Mouse (Mus musculus): ENCODE measurements around the gene Rpl26.
"Not testable (repeated sequence)": the region's sequence is repeated elsewhere in the genome, so short reads cannot be mapped to it uniquely, and the experiment has no call there.

Rpl26 gene

GRCm38 (mm10) chr11:68929947-68930346 lies 28.6 kb downstream of the Rpl26 start:
- POLR2A ChIA-PET: interaction anchor here in 2 of 4 experiments (0.6 to 14.1 kb wide), 10 partner anchors 10 to 112 kb away, joined by 3 to 126 read pairs (median 3); no protein-coding TSS in a partner anchor

GRCm38 (mm10) chr11:68933885-68934507 lies 32.6 kb downstream of the Rpl26 start:
- ChIA-PET CTCF (interaction anchor here in 1 of 4 experiments (1.1 kb wide), 1 partner anchor 36 kb away, joined by 3 read pairs; no protein-coding TSS in a partner anchor), POLR2A (interaction anchor here in 3 of 4 experiments (0.7 to 1.7 kb wide), 9 partner anchors 8 to 33 kb away, joined by 3 to 8 read pairs (median 5); partner anchors contain the start of gene Slc25a35 (in 1 of the 3))

More at GRCm38 (mm10) chr11:68929947-68930346, 28.6 kb downstream of the Rpl26 start:
- CTCF ChIA-PET: interaction anchor here in 1 of 4 experiments (0.5 kb wide), 1 partner anchor 632 kb away, joined by 5 read pairs; no protein-coding TSS in a partner anchor

- CTCF ChIA-PET: not testable (repeated sequence)
- POLR2A ChIA-PET: interaction anchor here in 2 of 4 experiments (0.7 to 10.3 kb wide), 5 partner anchors 12 to 69 kb away, joined by 3 to 103 read pairs (median 21); no protein-coding TSS in a partner anchor
Measured at GRCm38 (mm10) chr11:68936951-68937350, 35.6 kb downstream of the Rpl26 start.

GRCm38 (mm10) chr11:68939451-68940304 lies 38.3 kb downstream of the Rpl26 start:
- POLR2A ChIA-PET: interaction anchor here (0.5 to 10.3 kb wide), 72 partner anchors 7 to 614 kb away, joined by 3 to 103 read pairs (median 4); partner anchors contain the start of genes Odf4 (in 3 of the 4), Arhgef15 (in 2 of the 4), Slc25a35 (in 2 of the 4) and Borcs6 (in 1 of the 4)
- CTCF ChIA-PET: interaction anchor here (0.9 to 2.5 kb wide), 11 partner anchors 11 to 373 kb away, joined by 3 to 13 read pairs (median 3); partner anchors contain the start of gene Slc25a35 (in 1 of the 4)

GRCm38 (mm10) chr11:68940516-68940915 lies 39.1 kb downstream of the Rpl26 start:
- CTCF ChIA-PET: interaction anchor here (0.5 to 2.5 kb wide), 7 partner anchors 17 to 42 kb away, joined by 3 to 13 read pairs (median 4); partner anchors contain the start of genes Arhgef15 (in 1 of the 4) and Slc25a35 (in 1 of the 4)

GRCm38 (mm10) chr11:68942731-68943130 lies 41.3 kb downstream of the Rpl26 start:
- ChIA-PET POLR2A (interaction anchor here in 3 of 4 experiments (0.6 to 10.3 kb wide), 11 partner anchors 12 to 131 kb away, joined by 3 to 103 read pairs (median 5); partner anchors contain the start of genes Arhgef15 (in 1 of the 3) and Odf4 (in 1 of the 3)), CTCF (no interaction called here)

More at GRCm38 (mm10) chr11:68940516-68940915, 39.1 kb downstream of the Rpl26 start:
- POLR2A ChIA-PET: interaction anchor here (0.5 to 10.3 kb wide), 54 partner anchors 9 to 614 kb away, joined by 3 to 103 read pairs (median 5); partner anchors contain the start of genes Arhgef15 (in 2 of the 4), Slc25a35 (in 2 of the 4), Kcnab3 (in 1 of the 4) and Myh10 (in 1 of the 4)

GRCm38 (mm10) chr11:68945245-68945644 lies 43.9 kb downstream of the Rpl26 start:
- POLR2A ChIA-PET: interaction anchor here in 3 of 4 experiments (0.5 to 10.3 kb wide), 5 partner anchors 10 to 107 kb away, joined by 3 to 103 read pairs (median 3); partner anchors contain the start of gene Slc25a35 (in 1 of the 3)
- CTCF ChIA-PET: interaction anchor here in 1 of 4 experiments (0.8 kb wide), 1 partner anchor 22 kb away, joined by 3 read pairs; no protein-coding TSS in a partner anchor

GRCm38 (mm10) chr11:68946001-68946400 lies 44.6 kb downstream of the Rpl26 start:
- ChIA-PET CTCF (interaction anchor here in 1 of 4 experiments (0.8 kb wide), 1 partner anchor 21 kb away, joined by 3 read pairs; no protein-coding TSS in a partner anchor), POLR2A (interaction anchor here in 2 of 4 experiments (0.7 to 10.3 kb wide), 3 partner anchors 9 to 43 kb away, joined by 3 to 103 read pairs (median 3); no protein-coding TSS in a partner anchor)

GRCm38 (mm10) chr11:68946806-68947440 lies 45.5 kb downstream of the Rpl26 start:
- CTCF ChIA-PET: interaction anchor here in 2 of 4 experiments (0.5 to 0.6 kb wide), 2 partner anchors 49 to 443 kb away, joined by 3 read pairs; no protein-coding TSS in a partner anchor
- POLR2A ChIA-PET: interaction anchor here in 3 of 4 experiments (0.7 to 4.8 kb wide), 9 partner anchors 7 to 95 kb away, joined by 3 to 35 read pairs (median 4); partner anchors contain the start of gene Arhgef15 (in 1 of the 3)

GRCm38 (mm10) chr11:68947542-68947993 lies 46.2 kb downstream of the Rpl26 start:
- CTCF ChIA-PET: interaction anchor here in 1 of 4 experiments (0.5 kb wide), 1 partner anchor 444 kb away, joined by 3 read pairs; no protein-coding TSS in a partner anchor
- POLR2A ChIA-PET: interaction anchor here in 3 of 4 experiments (0.6 to 4.8 kb wide), 9 partner anchors 7 to 149 kb away, joined by 3 to 35 read pairs (median 5); partner anchors contain the start of gene Arhgef15 (in 1 of the 3)

GRCm38 (mm10) chr11:68953903-68954302 lies 52.5 kb downstream of the Rpl26 start:
- ChIA-PET CTCF (interaction anchor here in 1 of 4 experiments (0.9 kb wide), 1 partner anchor 79 kb away, joined by 3 read pairs; no protein-coding TSS in a partner anchor), POLR2A (interaction anchor here in 3 of 4 experiments (0.6 to 5.9 kb wide), 17 partner anchors 9 to 132 kb away, joined by 3 to 46 read pairs (median 4); partner anchors contain the start of gene Slc25a35 (in 1 of the 3))

GRCm38 (mm10) chr11:68954408-68954807 lies 53.0 kb downstream of the Rpl26 start:
- POLR2A ChIA-PET: interaction anchor here in 3 of 4 experiments (0.6 to 5.9 kb wide), 20 partner anchors 7 to 133 kb away, joined by 3 to 46 read pairs (median 4); partner anchors contain the start of gene Slc25a35 (in 2 of the 3)
- CTCF ChIA-PET: interaction anchor here in 2 of 4 experiments (0.5 to 0.9 kb wide), 3 partner anchors 47 to 1046 kb away, joined by 3 to 5 read pairs (median 3); partner anchors contain the start of gene Dvl2 (in 1 of the 2)

- POLR2A ChIA-PET: interaction anchor here in 3 of 4 experiments (0.6 to 5.9 kb wide), 12 partner anchors 9 to 466 kb away, joined by 3 to 46 read pairs (median 5); partner anchors contain the start of gene Slc25a35 (in 1 of the 3)
Measured at GRCm38 (mm10) chr11:68955473-68955872, 54.1 kb downstream of the Rpl26 start.

GRCm38 (mm10) chr11:68956107-68956506 lies 54.7 kb downstream of the Rpl26 start:
- POLR2A ChIA-PET: interaction anchor here in 3 of 4 experiments (0.8 to 5.9 kb wide), 9 partner anchors 11 to 466 kb away, joined by 3 to 46 read pairs (median 8); partner anchors contain the start of gene Slc25a35 (in 1 of the 3)
- CTCF ChIA-PET: no interaction called here

More at GRCm38 (mm10) chr11:68955473-68955872, 54.1 kb downstream of the Rpl26 start:
- CTCF ChIA-PET: interaction anchor here in 2 of 4 experiments (0.6 to 0.9 kb wide), 3 partner anchors 45 to 730 kb away, joined by 3 to 5 read pairs (median 3); no protein-coding TSS in a partner anchor
